Mouse (Mus musculus): ENCODE measurements around the gene Mast1. TPM values are rescaled to one million over a fixed set of nuclear protein-coding genes. Genes with fewer than 3 reads are reported as not detected.

Gene Mast1
- polyA plus RNA-seq, 1 experiment from 2014 or later, result 14.2 TPM

- Histone ChIP-seq H3K4me3 (ENCODE audit: low read depth, low read length) (no peak overlapping the region), H3K4me1 (replicated peaks; ENCODE audit: control insufficient read depth, insufficient read depth, low read length) (peaks cover 2% of the 10 kb centered on the region; the same call in 1 of the 2 replicates), H3K27ac (ENCODE audit: low read depth, low read length) (no peak overlapping the region), H3K9ac (ENCODE audit: low read length) (no peak overlapping the region), H3K9me3 (ENCODE audit: control insufficient read depth, low read length) (no peaks in the 10 kb centered on the region), H3K27me3 (ENCODE audit: control insufficient read depth, insufficient read depth, low read length) (peaks cover 14% of the 10 kb centered on the region), H3K36me3 (ENCODE audit: control insufficient read depth, insufficient read depth, low read length) (no peaks in the 10 kb centered on the region), H3K4me2 (ENCODE audit: low read depth, low read length, severe bottlenecking) (no peak overlapping the region)
- ATAC-seq (replicated peaks; ENCODE audit: low FRiP score) (no peak), DNase-seq (ENCODE audit: low spot score) (no peak)
- 88% methylated on average over 9 of the region's 9 CpGs for WGBS
Measured at GRCm38 (mm10) chr8:84907037-84907436, 30.1 kb downstream of the Mast1 start.

- H3K27ac ChIP-seq (ENCODE audit: low read depth, low read length), result no peak overlapping the region
- WGBS, result 88% methylated on average over 7 of the region's 7 CpGs
- no peak overlapping the region for H3K9ac ChIP-seq (ENCODE audit: low read length)
- H3K9me3 ChIP-seq (ENCODE audit: control insufficient read depth, low read length), result no peaks in the 10 kb centered on the region
- no peaks in the 10 kb centered on the region for H3K36me3 ChIP-seq (ENCODE audit: control insufficient read depth, insufficient read depth, low read length)
- ATAC-seq (replicated peaks; ENCODE audit: low FRiP score) (no peak), DNase-seq (ENCODE audit: low spot score) (no peak)
- H3K27me3 ChIP-seq (ENCODE audit: control insufficient read depth, insufficient read depth, low read length), result peaks cover 3% of the 10 kb centered on the region; the same call in 1 of the 2 replicates
- no peak overlapping the region for H3K4me3 ChIP-seq (ENCODE audit: low read depth, low read length)
- H3K4me1 ChIP-seq (replicated peaks; ENCODE audit: control insufficient read depth, insufficient read depth, low read length), result peaks cover 2% of the 10 kb centered on the region; the same call in 1 of the 2 replicates
- 0 out of 2 replicates have a peak overlapping the region, but pooled peaks have one; percentile 8 for H3K4me2 ChIP-seq (ENCODE audit: low read depth, low read length, severe bottlenecking)
Measured at GRCm38 (mm10) chr8:84904351-84904750, 32.8 kb downstream of the Mast1 start.

DNA sequence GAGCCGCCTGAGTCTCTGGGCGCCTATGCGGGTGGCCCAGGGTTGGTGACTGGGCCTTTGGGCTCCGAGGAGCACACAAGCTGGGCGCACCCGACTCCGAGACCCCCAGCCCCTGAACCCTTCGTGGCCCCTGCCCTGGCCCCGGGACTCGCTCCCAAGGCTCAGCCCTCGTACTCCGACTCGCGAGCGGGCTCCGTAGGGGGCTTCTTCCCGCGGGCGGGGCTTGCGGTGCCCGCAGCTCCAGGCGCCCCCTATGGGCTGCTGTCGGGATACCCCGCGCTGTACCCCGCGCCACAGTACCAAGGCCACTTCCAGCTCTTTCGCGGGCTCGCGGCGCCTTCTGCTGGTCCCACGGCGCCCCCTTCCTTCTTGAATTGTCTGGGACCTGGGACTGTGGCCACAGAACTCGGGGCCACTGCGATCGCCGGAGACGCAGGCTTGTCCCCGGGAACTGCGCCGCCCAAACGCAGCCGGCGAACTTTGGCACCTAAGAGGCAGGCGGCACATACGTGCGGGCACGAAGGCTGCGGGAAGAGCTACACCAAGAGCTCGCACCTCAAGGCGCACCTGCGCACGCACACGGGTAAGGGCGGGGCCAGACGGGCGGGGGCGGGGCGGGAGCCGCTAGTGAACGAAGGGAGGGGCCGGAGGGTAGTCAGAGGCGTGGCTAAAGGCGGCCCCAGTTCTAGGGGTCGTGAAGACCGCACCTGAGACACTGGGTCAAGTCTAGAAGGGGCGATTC, 34.1 kb downstream of the Mast1 start:
- peak; percentile 92 for ATAC-seq (replicated peaks; ENCODE audit: low FRiP score)
- Histone ChIP-seq H3K36me3 (ENCODE audit: control insufficient read depth, insufficient read depth, low read length) (no peaks in the 10 kb centered on the region), H3K27me3 (ENCODE audit: control insufficient read depth, insufficient read depth, low read length) (peaks cover 2% of the 10 kb centered on the region; the same call in 1 of the 2 replicates), H3K4me1 (replicated peaks; ENCODE audit: control insufficient read depth, insufficient read depth, low read length) (peaks cover 2% of the 10 kb centered on the region; the same call in 1 of the 2 replicates), H3K9me3 (ENCODE audit: control insufficient read depth, low read length) (no peaks in the 10 kb centered on the region), H3K27ac (ENCODE audit: low read depth, low read length) (peak overlapping the region; percentile 41; the same call in 1 of the 2 replicates), H3K4me2 (ENCODE audit: low read depth, low read length, severe bottlenecking) (peak overlapping the region; percentile 97), H3K9ac (ENCODE audit: low read length) (peak overlapping the region; percentile 78), H3K4me3 (ENCODE audit: low read depth, low read length) (peak overlapping the region; percentile 55)
- DNase-seq (ENCODE audit: low spot score), result peak; percentile 97
- under 1% methylated on average over 68 of the region's 68 CpGs for WGBS

- ATAC-seq (replicated peaks; ENCODE audit: low FRiP score) (no peak; the same call in 1 of the 2 replicates), DNase-seq (ENCODE audit: low spot score) (peak; percentile 70)
- 3% methylated on average over 24 of the region's 24 CpGs for WGBS
- H3K4me3 ChIP-seq (ENCODE audit: low read depth, low read length), result peak overlapping the region; percentile 55
- H3K4me1 ChIP-seq (replicated peaks; ENCODE audit: control insufficient read depth, insufficient read depth, low read length), result peaks cover 2% of the 10 kb centered on the region; the same call in 1 of the 2 replicates
- peak overlapping the region; percentile 97 for H3K4me2 ChIP-seq (ENCODE audit: low read depth, low read length, severe bottlenecking)
- H3K36me3 ChIP-seq (ENCODE audit: control insufficient read depth, insufficient read depth, low read length), result no peaks in the 10 kb centered on the region
- H3K27ac ChIP-seq (ENCODE audit: low read depth, low read length), result no peak overlapping the region; the same call in 1 of the 2 replicates
- peaks cover 2% of the 10 kb centered on the region; the same call in 1 of the 2 replicates for H3K27me3 ChIP-seq (ENCODE audit: control insufficient read depth, insufficient read depth, low read length)
- peak overlapping the region; percentile 78 for H3K9ac ChIP-seq (ENCODE audit: low read length)
- no peaks in the 10 kb centered on the region for H3K9me3 ChIP-seq (ENCODE audit: control insufficient read depth, low read length)
Measured at GRCm38 (mm10) chr8:84902367-84902919, 34.7 kb downstream of the Mast1 start.

- peak within 1 kb of the TSS; percentile 55 for H3K4me3 ChIP-seq (ENCODE audit: low read depth, low read length)
- no peak within 1 kb of the TSS; the same call in 1 of the 2 replicates for H3K27ac ChIP-seq (ENCODE audit: low read depth, low read length)
- H3K36me3 ChIP-seq (ENCODE audit: control insufficient read depth, insufficient read depth, low read length), result no peaks in the 10 kb centered on the region
- DNase-seq (ENCODE audit: low spot score), result no peak
- 77% methylated on average over 3 of the region's 3 CpGs for WGBS
- H3K4me2 ChIP-seq (ENCODE audit: low read depth, low read length, severe bottlenecking), result peak within 1 kb of the TSS; percentile 97
- H3K9ac ChIP-seq (ENCODE audit: low read length), result peak within 1 kb of the TSS; percentile 78
- no peaks in the 10 kb centered on the region for H3K9me3 ChIP-seq (ENCODE audit: control insufficient read depth, low read length)
- no peak for ATAC-seq (replicated peaks; ENCODE audit: low FRiP score)
- H3K27me3 ChIP-seq (ENCODE audit: control insufficient read depth, insufficient read depth, low read length), result peaks cover 2% of the 10 kb centered on the region; the same call in 1 of the 2 replicates
- peaks cover 2% of the 10 kb centered on the region; the same call in 1 of the 2 replicates for H3K4me1 ChIP-seq (replicated peaks; ENCODE audit: control insufficient read depth, insufficient read depth, low read length)
Measured at GRCm38 (mm10) chr8:84901752-84902151, 35.4 kb downstream of the Mast1 start, which contains the start of gene Klf1. Gene Klf1, plus strand, starts transcription at chr8:84901928.

DNA sequence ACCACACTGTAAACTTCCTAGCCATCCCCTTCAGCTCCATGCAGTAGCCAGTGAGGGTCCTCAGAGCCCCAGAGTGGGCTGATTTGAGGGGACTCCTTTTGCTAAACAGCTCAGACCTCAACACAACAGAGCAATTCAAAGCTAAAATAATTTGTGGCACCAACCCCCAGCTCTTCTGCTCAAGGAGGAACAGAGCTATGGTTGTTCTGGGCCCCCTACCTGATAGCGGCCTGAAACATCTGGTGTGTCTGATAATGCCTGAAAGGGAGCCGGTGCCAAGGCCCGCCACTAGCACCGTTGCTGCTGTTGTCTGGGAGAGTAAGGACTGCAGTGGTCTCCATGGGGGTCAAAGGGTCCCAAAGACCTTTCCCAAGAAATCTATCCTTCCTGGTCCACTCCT, 36.1 kb downstream of the Mast1 start:
- Histone ChIP-seq H3K4me2 (ENCODE audit: low read depth, low read length, severe bottlenecking) (no peak overlapping the region), H3K9ac (ENCODE audit: low read length) (no peak overlapping the region), H3K27ac (ENCODE audit: low read depth, low read length) (no peak overlapping the region), H3K27me3 (ENCODE audit: control insufficient read depth, insufficient read depth, low read length) (peaks cover 2% of the 10 kb centered on the region; the same call in 1 of the 2 replicates), H3K9me3 (ENCODE audit: control insufficient read depth, low read length) (no peaks in the 10 kb centered on the region), H3K4me1 (replicated peaks; ENCODE audit: control insufficient read depth, insufficient read depth, low read length) (peaks cover 2% of the 10 kb centered on the region; the same call in 1 of the 2 replicates), H3K4me3 (ENCODE audit: low read depth, low read length) (no peak overlapping the region), H3K36me3 (ENCODE audit: control insufficient read depth, insufficient read depth, low read length) (no peaks in the 10 kb centered on the region)
- 78% methylated on average over 4 of the region's 4 CpGs for WGBS
- ATAC-seq (replicated peaks; ENCODE audit: low FRiP score), result no peak
- DNase-seq (ENCODE audit: low spot score), result no peak

GRCm38 (mm10) chr8:84895963-84896362, 41.2 kb downstream of the Mast1 start:
- no peak overlapping the region for H3K9ac ChIP-seq (ENCODE audit: low read length)
- ATAC-seq (replicated peaks; ENCODE audit: low FRiP score) (no peak), DNase-seq (ENCODE audit: low spot score) (no peak)
- WGBS, result 91% methylated on average over 5 of the region's 5 CpGs
- no peaks in the 10 kb centered on the region for H3K27me3 ChIP-seq (ENCODE audit: control insufficient read depth, insufficient read depth, low read length)
- H3K4me1 ChIP-seq (replicated peaks; ENCODE audit: control insufficient read depth, insufficient read depth, low read length), result peaks cover 5% of the 10 kb centered on the region; the same call in 1 of the 2 replicates
- no peak overlapping the region for H3K4me3 ChIP-seq (ENCODE audit: low read depth, low read length)
- H3K4me2 ChIP-seq (ENCODE audit: low read depth, low read length, severe bottlenecking), result no peak overlapping the region
- H3K36me3 ChIP-seq (ENCODE audit: control insufficient read depth, insufficient read depth, low read length), result no peaks in the 10 kb centered on the region
- no peaks in the 10 kb centered on the region for H3K9me3 ChIP-seq (ENCODE audit: control insufficient read depth, low read length)
- H3K27ac ChIP-seq (ENCODE audit: low read depth, low read length), result no peak overlapping the region

DNA sequence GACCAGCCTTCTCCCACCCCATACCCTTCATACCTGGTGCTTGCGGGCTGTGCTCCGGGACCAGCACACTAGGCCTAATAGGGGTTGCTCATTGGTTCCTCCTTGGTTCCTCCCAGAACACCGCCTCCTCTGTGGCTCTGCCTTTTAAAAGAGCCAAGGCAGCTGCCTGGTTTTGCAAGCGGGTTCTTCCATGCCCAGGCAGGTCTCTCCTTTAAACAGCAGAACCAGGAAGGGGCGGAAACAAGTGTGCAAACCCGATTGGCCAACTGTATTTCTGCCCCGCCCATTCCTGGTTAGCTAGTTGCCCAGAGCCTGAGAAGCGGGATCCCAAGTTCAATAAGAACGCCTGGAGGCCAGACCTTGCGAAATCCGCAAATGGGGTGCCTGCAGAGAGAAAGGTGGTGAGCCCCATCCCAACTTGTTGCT, 43.4 kb downstream of the Mast1 start, which contains the start of gene Gcdh:
TSS of gene Gcdh (minus strand) at position 213 of the 426 bp plus-strand sequence.
- peaks cover 5% of the 10 kb centered on the region; the same call in 1 of the 2 replicates for H3K4me1 ChIP-seq (replicated peaks; ENCODE audit: control insufficient read depth, insufficient read depth, low read length)
- H3K27ac ChIP-seq (ENCODE audit: low read depth, low read length), result no peak within 1 kb of the TSS
- peak; percentile 94 for ATAC-seq (replicated peaks; ENCODE audit: low FRiP score)
- H3K9me3 ChIP-seq (ENCODE audit: control insufficient read depth, low read length), result no peaks in the 10 kb centered on the region
- H3K4me2 ChIP-seq (ENCODE audit: low read depth, low read length, severe bottlenecking), result peak within 1 kb of the TSS; percentile 91
- H3K9ac ChIP-seq (ENCODE audit: low read length), result peak within 1 kb of the TSS; percentile 72
- DNase-seq (ENCODE audit: low spot score), result peak; percentile 91
- no peaks in the 10 kb centered on the region; the same call in 1 of the 2 replicates for H3K36me3 ChIP-seq (ENCODE audit: control insufficient read depth, insufficient read depth, low read length)
- WGBS, result under 1% methylated on average over 11 of the region's 11 CpGs
- H3K27me3 ChIP-seq (ENCODE audit: control insufficient read depth, insufficient read depth, low read length), result no peaks in the 10 kb centered on the region
- peak within 1 kb of the TSS; percentile 62 for H3K4me3 ChIP-seq (ENCODE audit: low read depth, low read length)
